Mouse (Mus musculus): Measurements from ENCODE around the gene Gys1. TPM values are rescaled to one million over a fixed set of nuclear protein-coding genes. Genes with fewer than 3 reads are reported as not detected.

Gene Gys1
- polyA plus RNA-seq, 1 experiment: 0.09 TPM

GRCm38 (mm10) chr7:45490822-45491221 lies 56.2 kb downstream of the Gys1 start:
- Histone ChIP-seq H3K4me3 (replicated peaks) (no peak overlapping the region), H3K27me3 (ENCODE audit: control insufficient read depth) (no peaks in the 10 kb centered on the region), H3K4me1 (ENCODE audit: control insufficient read depth) (peaks cover 87% of the 10 kb centered on the region), H3K36me3 (ENCODE audit: control insufficient read depth) (peaks cover 43% of the 10 kb centered on the region), H3K9me3 (ENCODE audit: control insufficient read depth, low read length) (no peaks in the 10 kb centered on the region)
- TF ChIP-seq TAL1 (IDR thresholded peaks at IDR 0.05; ENCODE audit: low read length): no peak
- no peak for TF ChIP-seq GATA1 (IDR thresholded peaks at IDR 0.05; ENCODE audit: low read length)

DNA sequence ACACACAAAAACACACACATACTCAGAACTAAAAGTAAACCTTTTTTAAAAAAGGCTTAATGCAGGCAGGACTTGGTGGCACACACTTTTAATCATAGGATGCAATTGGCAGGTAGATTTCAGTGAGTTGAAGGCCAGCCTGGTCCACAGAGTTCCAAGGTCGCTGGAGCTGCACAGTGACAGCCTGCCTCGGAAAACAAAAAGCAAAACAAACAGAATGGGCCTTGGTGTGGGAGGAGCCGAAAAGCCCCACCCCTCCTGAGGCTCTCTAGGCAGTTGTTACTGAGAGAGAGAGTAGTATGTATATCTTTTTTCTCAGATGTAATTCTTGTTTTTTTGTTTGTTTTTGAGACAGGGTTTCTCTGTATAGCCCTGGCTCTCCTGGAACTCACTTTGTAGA lies 56.6 kb downstream of the Gys1 start:
- Histone ChIP-seq H3K9me3 (ENCODE audit: control insufficient read depth, low read length) (no peaks in the 10 kb centered on the region), H3K27me3 (ENCODE audit: control insufficient read depth) (no peaks in the 10 kb centered on the region), H3K36me3 (ENCODE audit: control insufficient read depth) (peaks cover 47% of the 10 kb centered on the region), H3K4me3 (replicated peaks) (no peak overlapping the region), H3K4me1 (ENCODE audit: control insufficient read depth) (peaks cover 82% of the 10 kb centered on the region)
- no peak for TF ChIP-seq TAL1 (IDR thresholded peaks at IDR 0.05; ENCODE audit: low read length)
- no peak for TF ChIP-seq GATA1 (IDR thresholded peaks at IDR 0.05; ENCODE audit: low read length)

- peaks cover 58% of the 10 kb centered on the region for H3K36me3 ChIP-seq (ENCODE audit: control insufficient read depth)
- no peak overlapping the region for H3K4me3 ChIP-seq (replicated peaks)
- no peak for TF ChIP-seq TAL1 (IDR thresholded peaks at IDR 0.05; ENCODE audit: low read length)
- no peak for TF ChIP-seq GATA1 (IDR thresholded peaks at IDR 0.05; ENCODE audit: low read length)
- H3K4me1 ChIP-seq (ENCODE audit: control insufficient read depth): peaks cover 72% of the 10 kb centered on the region
- H3K27me3 ChIP-seq (ENCODE audit: control insufficient read depth): no peaks in the 10 kb centered on the region
- H3K9me3 ChIP-seq (ENCODE audit: control insufficient read depth, low read length): no peaks in the 10 kb centered on the region
Observed at GRCm38 (mm10) chr7:45492225-45492844, 57.7 kb downstream of the Gys1 start.

- Histone ChIP-seq H3K4me3 (replicated peaks) (no peak overlapping the region), H3K4me1 (ENCODE audit: control insufficient read depth) (peaks cover 66% of the 10 kb centered on the region), H3K9me3 (ENCODE audit: control insufficient read depth, low read length) (no peaks in the 10 kb centered on the region), H3K27me3 (ENCODE audit: control insufficient read depth) (no peaks in the 10 kb centered on the region), H3K36me3 (ENCODE audit: control insufficient read depth) (peaks cover 64% of the 10 kb centered on the region)
- TF ChIP-seq GATA1 (IDR thresholded peaks at IDR 0.05; ENCODE audit: low read length) (no peak), TAL1 (IDR thresholded peaks at IDR 0.05; ENCODE audit: low read length) (no peak)
Observed at GRCm38 (mm10) chr7:45492951-45493350, 58.3 kb downstream of the Gys1 start.

GRCm38 (mm10) chr7:45494548-45494947 lies 59.9 kb downstream of the Gys1 start:
- H3K9me3 ChIP-seq (ENCODE audit: control insufficient read depth, low read length): no peaks in the 10 kb centered on the region
- no peak overlapping the region for H3K4me3 ChIP-seq (replicated peaks)
- H3K27me3 ChIP-seq (ENCODE audit: control insufficient read depth): no peaks in the 10 kb centered on the region
- peaks cover 50% of the 10 kb centered on the region for H3K4me1 ChIP-seq (ENCODE audit: control insufficient read depth)
- H3K36me3 ChIP-seq (ENCODE audit: control insufficient read depth): peaks cover 80% of the 10 kb centered on the region
- no peak for TF ChIP-seq TAL1 (IDR thresholded peaks at IDR 0.05; ENCODE audit: low read length)
- TF ChIP-seq GATA1 (IDR thresholded peaks at IDR 0.05; ENCODE audit: low read length): no peak

GRCm38 (mm10) chr7:45498427-45498826 lies 63.8 kb downstream of the Gys1 start:
- Histone ChIP-seq H3K4me1 (ENCODE audit: control insufficient read depth) (peaks cover 19% of the 10 kb centered on the region), H3K36me3 (ENCODE audit: control insufficient read depth) (peaks cover 100% of the 10 kb centered on the region), H3K9me3 (ENCODE audit: control insufficient read depth, low read length) (no peaks in the 10 kb centered on the region), H3K27me3 (ENCODE audit: control insufficient read depth) (no peaks in the 10 kb centered on the region), H3K4me3 (replicated peaks) (no peak overlapping the region)
- no peak for TF ChIP-seq GATA1 (IDR thresholded peaks at IDR 0.05; ENCODE audit: low read length)
- TF ChIP-seq TAL1 (IDR thresholded peaks at IDR 0.05; ENCODE audit: low read length): no peak

Other genes starting within 250 kb of the Gys1 start
- 0.05 TPM in 1 of 2 replicates, not detected in the other for gene Ccdc155, start 230.0 kb upstream of the Gys1 start, polyA plus RNA-seq (2012)
- 0.55 and 0.60 TPM in 2 replicates for gene Dkkl1, start 222.7 kb upstream of the Gys1 start, polyA plus RNA-seq (2012)
- 0.06 and 0.10 TPM in 2 replicates for gene Tead2, start 219.1 kb upstream of the Gys1 start, polyA plus RNA-seq (2012)
- 0.70 and 1.2 TPM in 2 replicates for gene Cd37, start 195.7 kb upstream of the Gys1 start, polyA plus RNA-seq (2012)
- gene Slc6a16, start 193.8 kb upstream of the Gys1 start, polyA plus RNA-seq (2012): not detected in 2 replicates
- not detected in 2 replicates for gene Slc6a21, start 157.3 kb upstream of the Gys1 start, polyA plus RNA-seq (2012)
- gene Trpm4, start 101.1 kb upstream of the Gys1 start, polyA plus RNA-seq (2012): 0.02 and 0.04 TPM in 2 replicates
- not detected in 2 replicates for gene Hrc, start 99.6 kb upstream of the Gys1 start, polyA plus RNA-seq (2012)
- gene Ppfia3, start 67.8 kb upstream of the Gys1 start, polyA plus RNA-seq (2012): 0.13 and 0.33 TPM in 2 replicates
- gene Lin7b, start 64.3 kb upstream of the Gys1 start, polyA plus RNA-seq (2012): 0.18 TPM in 1 of 2 replicates, not detected in the other
- gene Snrnp70, start 39.1 kb upstream of the Gys1 start, polyA plus RNA-seq (2012): 68.0 and 79.6 TPM in 2 replicates
- not detected in 2 replicates for gene Kcna7, start 29.2 kb upstream of the Gys1 start, polyA plus RNA-seq (2012)
- not detected in 2 replicates for gene Ntf5, start 21.1 kb upstream of the Gys1 start, polyA plus RNA-seq (2012)
- gene Lhb, start 14.0 kb upstream of the Gys1 start, polyA plus RNA-seq (2012): not detected in 2 replicates
- 15.2 and 15.3 TPM in 2 replicates for gene Ruvbl2, start 3.3 kb downstream of the Gys1 start, polyA plus RNA-seq (2012)
- gene Ftl1, start 25.0 kb downstream of the Gys1 start, polyA plus RNA-seq (2012): 3,659 and 3,743 TPM in 2 replicates
- gene Bax, start 32.1 kb downstream of the Gys1 start, polyA plus RNA-seq (2012): 24.4 and 25.7 TPM in 2 replicates
- gene Tulp2, start 47.0 kb downstream of the Gys1 start, polyA plus RNA-seq (2012): 0.03 and 0.08 TPM in 2 replicates
- not detected in 2 replicates for gene Gm45808, start 52.0 kb downstream of the Gys1 start, polyA plus RNA-seq (2012)
- 0.01 and 0.02 TPM in 2 replicates for gene Dhdh, start 54.0 kb downstream of the Gys1 start, polyA plus RNA-seq (2012)
- 54.7 and 66.6 TPM in 2 replicates for gene Nucb1, start 75.6 kb downstream of the Gys1 start, polyA plus RNA-seq (2012)
- 543 and 840 TPM in 2 replicates for gene Ppp1r15a, start 91.4 kb downstream of the Gys1 start, polyA plus RNA-seq (2012)
- gene Plekha4, start 91.5 kb downstream of the Gys1 start, polyA plus RNA-seq (2012): 0.42 and 1.0 TPM in 2 replicates
- 0.31 and 0.50 TPM in 2 replicates for gene Hsd17b14, start 120.0 kb downstream of the Gys1 start, polyA plus RNA-seq (2012)
- 1.1 and 2.6 TPM in 2 replicates for gene Bcat2, start 135.3 kb downstream of the Gys1 start, polyA plus RNA-seq (2012)
- gene Fgf21, start 180.6 kb downstream of the Gys1 start, polyA plus RNA-seq (2012): not detected in 2 replicates
- not detected in 2 replicates for gene Fut1, start 182.4 kb downstream of the Gys1 start, polyA plus RNA-seq (2012)
- gene Izumo1, start 187.0 kb downstream of the Gys1 start, polyA plus RNA-seq (2012): 0.05 TPM in 1 of 2 replicates, not detected in the other
- gene Rasip1, start 192.6 kb downstream of the Gys1 start, polyA plus RNA-seq (2012): 0.04 and 0.06 TPM in 2 replicates
- gene Mamstr, start 205.1 kb downstream of the Gys1 start, polyA plus RNA-seq (2012): not detected in 2 replicates
- gene Fut2, start 231.6 kb downstream of the Gys1 start, polyA plus RNA-seq (2012): 0.09 TPM in 1 of 2 replicates, not detected in the other
- not detected in 2 replicates for gene Ntn5, start 249.2 kb downstream of the Gys1 start, polyA plus RNA-seq (2012)

Measured in erythroblast, embryonic 14.5 days (primary cell).